Mouse (Mus musculus): ENCODE measurements around the gene Ap3d1. TPM values are rescaled to one million over a fixed set of nuclear protein-coding genes. Genes with fewer than 3 reads are reported as not detected.

The Ap3d1 gene
- total and polyA plus RNA-seq, 2 experiments from 2014 or later: 87.7 to 176 TPM

DNA sequence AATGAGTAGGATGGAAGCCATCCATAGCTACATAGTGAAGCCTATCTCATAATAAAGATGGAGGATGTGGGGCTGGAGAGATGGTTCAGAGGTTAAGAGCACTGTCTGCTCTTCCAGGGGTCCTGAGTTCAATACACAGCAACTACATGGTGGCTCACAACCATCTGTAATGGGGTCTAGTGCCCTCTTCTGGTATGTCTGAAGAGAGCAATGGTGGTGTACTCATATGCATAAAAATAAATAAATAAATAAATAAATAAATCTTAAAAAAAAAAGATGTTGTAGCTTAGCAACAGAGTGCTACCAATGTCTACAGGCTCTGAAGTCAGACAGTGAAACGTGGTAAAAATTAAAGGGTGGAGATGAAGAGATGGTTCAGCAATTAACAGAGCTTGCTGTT is 3.4 kb downstream of the Ap3d1 start:
- no peak for DNase-seq
- TF ChIP-seq CTCF (IDR thresholded peaks at IDR 0.05; ENCODE audit: low read depth): peak; percentile 20; the same call in 1 of the 2 replicates
- Histone ChIP-seq H3K9me3 (ENCODE audit: low read length) (no peaks in the 10 kb centered on the region), H3K4me3 (ENCODE audit: low read depth, low read length) (no peak overlapping the region), H3K36me3 (ENCODE audit: insufficient read depth) (peaks cover 9% of the 10 kb centered on the region), H3K4me2 (ENCODE audit: low read depth) (no peak overlapping the region), H3K27ac (ENCODE audit: low read depth, low read length) (no peak overlapping the region), H3K4me1 (ENCODE audit: insufficient read depth) (peaks cover 19% of the 10 kb centered on the region), H3K27me3 (ENCODE audit: insufficient read depth, low read length) (no peaks in the 10 kb centered on the region), H3K9ac (no peak overlapping the region)
- no peak for ATAC-seq
- WGBS: 53% methylated on average over 1 of the region's 1 CpGs

GRCm38 (mm10) chr10:80736731-80737130 is 5.3 kb downstream of the Ap3d1 start:
- no peak overlapping the region for H3K4me3 ChIP-seq (ENCODE audit: low read depth, low read length)
- ATAC-seq: 0 out of 2 replicates have a peak, but pooled peaks have one; percentile 21
- no peak overlapping the region for H3K9ac ChIP-seq
- H3K4me2 ChIP-seq (ENCODE audit: low read depth): no peak overlapping the region
- H3K9me3 ChIP-seq (ENCODE audit: low read length): no peaks in the 10 kb centered on the region
- peak; percentile 43 for DNase-seq
- WGBS: 46% methylated on average over 5 of the region's 5 CpGs
- H3K27ac ChIP-seq (ENCODE audit: low read depth, low read length): 0 out of 2 replicates have a peak overlapping the region, but pooled peaks have one; percentile 45
- peaks cover 17% of the 10 kb centered on the region for H3K36me3 ChIP-seq (ENCODE audit: insufficient read depth)
- H3K27me3 ChIP-seq (ENCODE audit: insufficient read depth, low read length): no peaks in the 10 kb centered on the region
- TF ChIP-seq CTCF (IDR thresholded peaks at IDR 0.05; ENCODE audit: low read depth): no peak
- H3K4me1 ChIP-seq (ENCODE audit: insufficient read depth): peaks cover 16% of the 10 kb centered on the region

GRCm38 (mm10) chr10:80732611-80733101 is 9.4 kb downstream of the Ap3d1 start:
- DNase-seq (no peak), ATAC-seq (no peak)
- Histone ChIP-seq H3K9me3 (ENCODE audit: low read length) (no peaks in the 10 kb centered on the region), H3K27ac (ENCODE audit: low read depth, low read length) (no peak overlapping the region), H3K4me2 (ENCODE audit: low read depth) (no peak overlapping the region), H3K4me3 (ENCODE audit: low read depth, low read length) (no peak overlapping the region), H3K9ac (no peak overlapping the region), H3K36me3 (ENCODE audit: insufficient read depth) (peaks cover 55% of the 10 kb centered on the region), H3K4me1 (ENCODE audit: insufficient read depth) (no peaks in the 10 kb centered on the region), H3K27me3 (ENCODE audit: insufficient read depth, low read length) (no peaks in the 10 kb centered on the region)
- TF ChIP-seq CTCF (IDR thresholded peaks at IDR 0.05; ENCODE audit: low read depth): no peak
- 87% methylated on average over 6 of the region's 6 CpGs for WGBS

DNA sequence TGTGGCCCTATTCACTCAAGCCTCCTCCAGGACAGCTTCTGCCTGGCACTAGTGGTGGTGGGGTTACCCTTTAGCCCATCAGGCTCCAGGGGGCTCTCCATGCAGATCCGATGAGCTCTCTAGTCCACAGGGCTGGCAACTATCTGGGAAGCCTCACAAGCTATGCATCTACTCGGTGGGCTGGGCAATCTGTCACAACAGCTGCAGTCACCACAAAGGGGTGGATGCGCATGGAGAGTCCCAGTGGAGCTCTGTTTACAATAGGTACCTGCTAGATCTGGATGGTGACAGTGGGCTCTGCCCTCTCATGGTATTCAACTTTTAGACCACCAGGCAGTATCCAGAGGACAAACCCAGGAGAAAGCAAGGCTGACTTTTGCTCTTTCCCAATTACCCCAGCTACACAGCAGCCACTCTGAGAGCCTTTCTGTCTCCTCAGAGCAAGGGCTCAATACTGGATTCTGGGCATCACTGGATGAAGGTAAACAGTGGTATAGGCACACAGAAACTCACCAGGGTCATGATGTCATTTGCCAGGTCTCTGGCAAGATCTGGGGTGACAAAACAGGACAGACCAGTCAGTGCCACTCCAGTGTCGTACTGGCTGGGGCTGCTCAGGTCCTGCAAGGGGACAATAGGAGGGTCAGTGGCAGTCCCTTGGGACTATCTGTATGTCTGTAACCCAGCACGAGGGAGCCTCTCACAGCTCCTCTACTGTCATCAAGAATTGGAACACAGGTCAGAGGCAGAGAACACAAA is 14.5 kb downstream of the Ap3d1 start:
- TF ChIP-seq CTCF (IDR thresholded peaks at IDR 0.05; ENCODE audit: low read depth): no peak
- Histone ChIP-seq H3K27ac (ENCODE audit: low read depth, low read length) (no peak overlapping the region), H3K27me3 (ENCODE audit: insufficient read depth, low read length) (no peaks in the 10 kb centered on the region), H3K4me1 (ENCODE audit: insufficient read depth) (no peaks in the 10 kb centered on the region), H3K9me3 (ENCODE audit: low read length) (no peaks in the 10 kb centered on the region), H3K4me3 (ENCODE audit: low read depth, low read length) (no peak overlapping the region), H3K4me2 (ENCODE audit: low read depth) (no peak overlapping the region), H3K36me3 (ENCODE audit: insufficient read depth) (peaks cover 90% of the 10 kb centered on the region), H3K9ac (no peak overlapping the region)
- DNase-seq (no peak), ATAC-seq (no peak)
- 89% methylated on average over 5 of the region's 5 CpGs for WGBS

- Histone ChIP-seq H3K4me2 (ENCODE audit: low read depth) (no peak overlapping the region), H3K9ac (no peak overlapping the region), H3K9me3 (ENCODE audit: low read length) (no peaks in the 10 kb centered on the region), H3K27ac (ENCODE audit: low read depth, low read length) (no peak overlapping the region), H3K36me3 (ENCODE audit: insufficient read depth) (peaks cover 97% of the 10 kb centered on the region), H3K27me3 (ENCODE audit: insufficient read depth, low read length) (no peaks in the 10 kb centered on the region), H3K4me1 (ENCODE audit: insufficient read depth) (no peaks in the 10 kb centered on the region), H3K4me3 (ENCODE audit: low read depth, low read length) (no peak overlapping the region)
- TF ChIP-seq CTCF (IDR thresholded peaks at IDR 0.05; ENCODE audit: low read depth): no peak
- no peak for DNase-seq
- ATAC-seq: no peak
- WGBS: 92% methylated on average over 1 of the region's 1 CpGs
Measured at GRCm38 (mm10) chr10:80717281-80717680, 24.8 kb downstream of the Ap3d1 start.

GRCm38 (mm10) chr10:80710834-80711233 is 31.2 kb downstream of the Ap3d1 start:
- H3K36me3 ChIP-seq (ENCODE audit: insufficient read depth): peaks cover 100% of the 10 kb centered on the region
- H3K9ac ChIP-seq: no peak overlapping the region
- H3K4me1 ChIP-seq (ENCODE audit: insufficient read depth): no peaks in the 10 kb centered on the region
- H3K27ac ChIP-seq (ENCODE audit: low read depth, low read length): no peak overlapping the region
- DNase-seq: no peak
- no peaks in the 10 kb centered on the region for H3K9me3 ChIP-seq (ENCODE audit: low read length)
- no peak overlapping the region for H3K4me2 ChIP-seq (ENCODE audit: low read depth)
- H3K27me3 ChIP-seq (ENCODE audit: insufficient read depth, low read length): no peaks in the 10 kb centered on the region
- no peak overlapping the region for H3K4me3 ChIP-seq (ENCODE audit: low read depth, low read length)
- TF ChIP-seq CTCF (IDR thresholded peaks at IDR 0.05; ENCODE audit: low read depth): no peak
- no peak for ATAC-seq
- 81% methylated on average over 3 of the region's 3 CpGs for WGBS

DNA sequence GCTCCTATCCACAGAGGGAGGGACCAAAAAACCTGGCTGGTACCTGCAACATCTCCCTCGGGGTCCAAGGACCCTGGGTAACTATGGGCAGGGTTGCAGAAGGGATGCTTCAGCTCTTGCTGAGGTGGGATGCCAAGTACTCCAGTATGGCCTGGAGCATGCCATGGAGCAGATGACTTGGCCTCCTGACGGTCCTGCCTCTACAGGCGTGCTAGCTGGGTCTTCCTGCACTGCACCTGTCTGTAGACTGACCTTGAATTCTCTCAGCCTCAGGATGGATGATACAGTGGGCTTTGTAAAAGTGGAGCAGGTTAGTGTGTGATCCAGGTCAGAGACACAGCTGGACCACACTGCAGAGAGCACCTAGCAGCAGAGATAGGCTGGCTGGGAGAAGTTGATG is 36.6 kb downstream of the Ap3d1 start:
- no peak for TF ChIP-seq CTCF (IDR thresholded peaks at IDR 0.05; ENCODE audit: low read depth)
- ATAC-seq (no peak), DNase-seq (no peak)
- 83% methylated on average over 3 of the region's 3 CpGs for WGBS
- Histone ChIP-seq H3K9me3 (ENCODE audit: low read length) (no peaks in the 10 kb centered on the region), H3K4me3 (ENCODE audit: low read depth, low read length) (no peak overlapping the region), H3K36me3 (ENCODE audit: insufficient read depth) (peaks cover 51% of the 10 kb centered on the region), H3K27ac (ENCODE audit: low read depth, low read length) (no peak overlapping the region), H3K27me3 (ENCODE audit: insufficient read depth, low read length) (no peaks in the 10 kb centered on the region), H3K4me2 (ENCODE audit: low read depth) (no peak overlapping the region), H3K9ac (no peak overlapping the region), H3K4me1 (ENCODE audit: insufficient read depth) (peaks cover 12% of the 10 kb centered on the region)

Measured in forebrain, postnatal 0 days (tissue).